Mouse (Mus musculus) bone marrow, adult 2 months (tissue): ENCODE results near the gene Olfr934.

Source experiments
- CTCF ChIP-seq: fragments of 200-500 bp; IDR thresholded peaks from 2 replicates; pipeline ENCODE4 v1.5.1; 2011; ENCODE audit warnings: low read length, control low read depth; ENCODE audit not compliant: control insufficient read depth, insufficient read depth
- POLR2A ChIP-seq: fragments of 200-500 bp; IDR thresholded peaks from 2 replicates; pipeline ENCODE4 v1.6.1; 2011; ENCODE audit warnings: low read depth, mild to moderate bottlenecking, control low read depth, low read length, borderline replicate concordance; ENCODE audit not compliant: control insufficient read depth

DNA sequence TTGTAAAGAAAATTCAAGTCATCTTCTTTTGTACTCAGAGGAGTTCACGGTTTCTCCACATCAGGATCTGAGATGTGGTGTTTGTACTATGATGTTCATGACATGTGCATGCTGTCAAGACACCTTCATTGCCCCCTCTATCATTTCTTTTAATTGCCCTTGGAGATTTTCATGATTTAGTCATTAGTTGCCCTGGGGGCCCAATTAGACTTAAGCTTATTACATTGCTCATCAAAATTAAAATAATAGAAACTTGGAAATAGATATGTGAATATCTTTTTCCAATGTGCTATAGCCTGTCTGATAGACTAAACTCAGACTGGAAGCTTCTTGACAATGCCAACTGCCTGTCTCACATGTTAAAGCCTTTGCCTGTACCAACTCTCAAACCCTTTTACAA lies 35.2 kb upstream of the Olfr934 start, which contains the start of gene Olfr146:
- TF ChIP-seq CTCF (no peak), POLR2A (no peak)
